Mouse (Mus musculus): ENCODE measurements around the gene Olfr564. TPM values are rescaled to one million over a fixed set of nuclear protein-coding genes. Genes with fewer than 3 reads are reported as not detected.

Olfr564 gene
- not detected in 2 replicates for total RNA-seq (2014; rRNA removed)
- polyA plus RNA-seq (2015; fragmentation: Nextera tagmentation; extraction: Ambion mirVana): not detected in 2 replicates

- DNase-seq (no peak), ATAC-seq (no peak)
- Histone ChIP-seq H3K27ac (ENCODE audit: low read depth, low read length) (no peak within 1 kb of the TSS), H3K4me3 (ENCODE audit: low read depth, low read length) (no peak within 1 kb of the TSS), H3K4me1 (ENCODE audit: insufficient read depth) (no peaks in the 10 kb centered on the region), H3K36me3 (ENCODE audit: insufficient read depth) (no peaks in the 10 kb centered on the region), H3K4me2 (ENCODE audit: low read depth) (no peak within 1 kb of the TSS), H3K9me3 (ENCODE audit: low read length) (no peaks in the 10 kb centered on the region), H3K27me3 (ENCODE audit: insufficient read depth, low read length) (no peaks in the 10 kb centered on the region), H3K9ac (no peak within 1 kb of the TSS)
- TF ChIP-seq CTCF (IDR thresholded peaks at IDR 0.05; ENCODE audit: low read depth): no peak
These were observed at the start of gene Olfr564 for GRCm38 (mm10) chr7:102803180-102803579. Gene Olfr564, plus strand, starts transcription at chr7:102803480.

- H3K36me3 ChIP-seq (ENCODE audit: insufficient read depth): no peaks in the 10 kb centered on the region
- no peak for DNase-seq
- ATAC-seq: no peak
- WGBS: 84% methylated on average over 4 of the region's 4 CpGs
- H3K4me3 ChIP-seq (ENCODE audit: low read depth, low read length): no peak within 1 kb of the TSS
- H3K27me3 ChIP-seq (ENCODE audit: insufficient read depth, low read length): no peaks in the 10 kb centered on the region
- H3K4me1 ChIP-seq (ENCODE audit: insufficient read depth): no peaks in the 10 kb centered on the region
- TF ChIP-seq CTCF (IDR thresholded peaks at IDR 0.05; ENCODE audit: low read depth): no peak
- H3K9me3 ChIP-seq (ENCODE audit: low read length): no peaks in the 10 kb centered on the region
- H3K9ac ChIP-seq: no peak within 1 kb of the TSS
- no peak within 1 kb of the TSS for H3K27ac ChIP-seq (ENCODE audit: low read depth, low read length)
- H3K4me2 ChIP-seq (ENCODE audit: low read depth): no peak within 1 kb of the TSS
These were observed 44.0 kb upstream of the Olfr564 start, which contains the start of the genes Olfr560 and Olfr78 for GRCm38 (mm10) chr7:102759266-102759665. Gene Olfr560, minus strand, starts transcription at chr7:102759366. Gene Olfr78, minus strand, starts transcription at chr7:102759471.

- no peaks in the 10 kb centered on the region for H3K4me1 ChIP-seq (ENCODE audit: insufficient read depth)
- no peak for TF ChIP-seq CTCF (IDR thresholded peaks at IDR 0.05; ENCODE audit: low read depth)
- no peaks in the 10 kb centered on the region for H3K36me3 ChIP-seq (ENCODE audit: insufficient read depth)
- 80% methylated on average over 2 of the region's 2 CpGs for WGBS
- no peak within 1 kb of the TSS for H3K4me3 ChIP-seq (ENCODE audit: low read depth, low read length)
- ATAC-seq: no peak
- H3K4me2 ChIP-seq (ENCODE audit: low read depth): no peak within 1 kb of the TSS
- no peaks in the 10 kb centered on the region for H3K27me3 ChIP-seq (ENCODE audit: insufficient read depth, low read length)
- no peaks in the 10 kb centered on the region for H3K9me3 ChIP-seq (ENCODE audit: low read length)
- no peak within 1 kb of the TSS for H3K27ac ChIP-seq (ENCODE audit: low read depth, low read length)
- no peak for DNase-seq
- no peak within 1 kb of the TSS for H3K9ac ChIP-seq
These were observed 32.4 kb upstream of the Olfr564 start, which contains the start of gene Olfr561 for GRCm38 (mm10) chr7:102770921-102771320. Gene Olfr561, plus strand, starts transcription at chr7:102771221.

Other genes starting within 250 kb of the Olfr564 start
- 1.5 and 3.5 TPM in 2 replicates for gene Trim21, start 238.0 kb upstream of the Olfr564 start, total RNA-seq (2014; rRNA removed)
- gene Trim21, start 238.0 kb upstream of the Olfr564 start, polyA plus RNA-seq (2015; fragmentation: Nextera tagmentation; extraction: Ambion mirVana): 0.30 and 0.38 TPM in 2 replicates
- not detected in 2 replicates for gene Olfr550, start 232.0 kb upstream of the Olfr564 start, total RNA-seq (2014; rRNA removed)
- not detected in 2 replicates for gene Olfr550, start 232.0 kb upstream of the Olfr564 start, polyA plus RNA-seq (2015; fragmentation: Nextera tagmentation; extraction: Ambion mirVana)
- gene Olfr551, start 211.6 kb upstream of the Olfr564 start, total RNA-seq (2014; rRNA removed): not detected in 2 replicates
- not detected in 2 replicates for gene Olfr551, start 211.6 kb upstream of the Olfr564 start, polyA plus RNA-seq (2015; fragmentation: Nextera tagmentation; extraction: Ambion mirVana)
- not detected in 2 replicates for gene Olfr552, start 205.7 kb upstream of the Olfr564 start, total RNA-seq (2014; rRNA removed)
- not detected in 2 replicates for gene Olfr552, start 205.7 kb upstream of the Olfr564 start, polyA plus RNA-seq (2015; fragmentation: Nextera tagmentation; extraction: Ambion mirVana)
- gene Olfr553, start 185.3 kb upstream of the Olfr564 start, total RNA-seq (2014; rRNA removed): not detected in 2 replicates
- gene Olfr553, start 185.3 kb upstream of the Olfr564 start, polyA plus RNA-seq (2015; fragmentation: Nextera tagmentation; extraction: Ambion mirVana): not detected in 2 replicates
- gene Olfr554, start 165.0 kb upstream of the Olfr564 start, total RNA-seq (2014; rRNA removed): not detected in 2 replicates
- not detected in 2 replicates for gene Olfr554, start 165.0 kb upstream of the Olfr564 start, polyA plus RNA-seq (2015; fragmentation: Nextera tagmentation; extraction: Ambion mirVana)
- not detected in 2 replicates for gene Olfr555, start 144.7 kb upstream of the Olfr564 start, total RNA-seq (2014; rRNA removed)
- gene Olfr555, start 144.7 kb upstream of the Olfr564 start, polyA plus RNA-seq (2015; fragmentation: Nextera tagmentation; extraction: Ambion mirVana): not detected in 2 replicates
- not detected in 2 replicates for gene Olfr556, start 138.6 kb upstream of the Olfr564 start, total RNA-seq (2014; rRNA removed)
- gene Olfr556, start 138.6 kb upstream of the Olfr564 start, polyA plus RNA-seq (2015; fragmentation: Nextera tagmentation; extraction: Ambion mirVana): not detected in 2 replicates
- 4.2 and 6.8 TPM in 2 replicates for gene Trim68, start 116.2 kb upstream of the Olfr564 start, total RNA-seq (2014; rRNA removed)
- gene Trim68, start 116.2 kb upstream of the Olfr564 start, polyA plus RNA-seq (2015; fragmentation: Nextera tagmentation; extraction: Ambion mirVana): 2.2 and 4.0 TPM in 2 replicates
- gene Olfr557, start 107.6 kb upstream of the Olfr564 start, total RNA-seq (2014; rRNA removed): not detected in 2 replicates
- gene Olfr557, start 107.6 kb upstream of the Olfr564 start, polyA plus RNA-seq (2015; fragmentation: Nextera tagmentation; extraction: Ambion mirVana): not detected in 2 replicates
- gene Olfr558, start 101.3 kb upstream of the Olfr564 start, total RNA-seq (2014; rRNA removed): not detected in 2 replicates
- 0.04 TPM in 1 of 2 replicates, not detected in the other for gene Olfr558, start 101.3 kb upstream of the Olfr564 start, polyA plus RNA-seq (2015; fragmentation: Nextera tagmentation; extraction: Ambion mirVana)
- gene Olfr33, start 84.4 kb upstream of the Olfr564 start, total RNA-seq (2014; rRNA removed): not detected in 2 replicates
- not detected in 2 replicates for gene Olfr33, start 84.4 kb upstream of the Olfr564 start, polyA plus RNA-seq (2015; fragmentation: Nextera tagmentation; extraction: Ambion mirVana)
- not detected in 2 replicates for gene Olfr559, start 76.0 kb upstream of the Olfr564 start, total RNA-seq (2014; rRNA removed)
- not detected in 2 replicates for gene Olfr559, start 76.0 kb upstream of the Olfr564 start, polyA plus RNA-seq (2015; fragmentation: Nextera tagmentation; extraction: Ambion mirVana)
- not detected in 2 replicates for gene Olfr560, start 44.1 kb upstream of the Olfr564 start, total RNA-seq (2014; rRNA removed)
- gene Olfr560, start 44.1 kb upstream of the Olfr564 start, polyA plus RNA-seq (2015; fragmentation: Nextera tagmentation; extraction: Ambion mirVana): not detected in 2 replicates
- not detected in 2 replicates for gene Olfr78, start 44.0 kb upstream of the Olfr564 start, total RNA-seq (2014; rRNA removed)
- gene Olfr78, start 44.0 kb upstream of the Olfr564 start, polyA plus RNA-seq (2015; fragmentation: Nextera tagmentation; extraction: Ambion mirVana): 0.04 TPM in 1 of 2 replicates, not detected in the other
- gene Olfr561, start 32.3 kb upstream of the Olfr564 start, total RNA-seq (2014; rRNA removed): not detected in 2 replicates
- not detected in 2 replicates for gene Olfr561, start 32.3 kb upstream of the Olfr564 start, polyA plus RNA-seq (2015; fragmentation: Nextera tagmentation; extraction: Ambion mirVana)
- gene Olfr566, start 55.3 kb downstream of the Olfr564 start, total RNA-seq (2014; rRNA removed): not detected in 2 replicates
- not detected in 2 replicates for gene Olfr566, start 55.3 kb downstream of the Olfr564 start, polyA plus RNA-seq (2015; fragmentation: Nextera tagmentation; extraction: Ambion mirVana)
- gene Olfr568, start 73.6 kb downstream of the Olfr564 start, total RNA-seq (2014; rRNA removed): not detected in 2 replicates
- gene Olfr568, start 73.6 kb downstream of the Olfr564 start, polyA plus RNA-seq (2015; fragmentation: Nextera tagmentation; extraction: Ambion mirVana): not detected in 2 replicates
- gene Olfr569, start 87.4 kb downstream of the Olfr564 start, total RNA-seq (2014; rRNA removed): not detected in 2 replicates
- not detected in 2 replicates for gene Olfr569, start 87.4 kb downstream of the Olfr564 start, polyA plus RNA-seq (2015; fragmentation: Nextera tagmentation; extraction: Ambion mirVana)
- not detected in 2 replicates for gene Olfr570, start 91.1 kb downstream of the Olfr564 start, total RNA-seq (2014; rRNA removed)
- 0.23 TPM in 1 of 2 replicates, not detected in the other for gene Olfr570, start 91.1 kb downstream of the Olfr564 start, polyA plus RNA-seq (2015; fragmentation: Nextera tagmentation; extraction: Ambion mirVana)
- gene Olfr571, start 114.1 kb downstream of the Olfr564 start, total RNA-seq (2014; rRNA removed): not detected in 2 replicates
- gene Olfr571, start 114.1 kb downstream of the Olfr564 start, polyA plus RNA-seq (2015; fragmentation: Nextera tagmentation; extraction: Ambion mirVana): not detected in 2 replicates
- gene Olfr572, start 120.9 kb downstream of the Olfr564 start, total RNA-seq (2014; rRNA removed): not detected in 2 replicates
- gene Olfr572, start 120.9 kb downstream of the Olfr564 start, polyA plus RNA-seq (2015; fragmentation: Nextera tagmentation; extraction: Ambion mirVana): not detected in 2 replicates
- not detected in 2 replicates for gene Olfr573-ps1, start 139.1 kb downstream of the Olfr564 start, total RNA-seq (2014; rRNA removed)
- gene Olfr573-ps1, start 139.1 kb downstream of the Olfr564 start, polyA plus RNA-seq (2015; fragmentation: Nextera tagmentation; extraction: Ambion mirVana): not detected in 2 replicates
- gene Olfr574, start 145.0 kb downstream of the Olfr564 start, total RNA-seq (2014; rRNA removed): not detected in 2 replicates
- not detected in 2 replicates for gene Olfr574, start 145.0 kb downstream of the Olfr564 start, polyA plus RNA-seq (2015; fragmentation: Nextera tagmentation; extraction: Ambion mirVana)
- not detected in 2 replicates for gene Olfr575, start 155.3 kb downstream of the Olfr564 start, total RNA-seq (2014; rRNA removed)
- not detected in 2 replicates for gene Olfr575, start 155.3 kb downstream of the Olfr564 start, polyA plus RNA-seq (2015; fragmentation: Nextera tagmentation; extraction: Ambion mirVana)
- not detected in 2 replicates for gene Olfr576, start 159.2 kb downstream of the Olfr564 start, total RNA-seq (2014; rRNA removed)
- not detected in 2 replicates for gene Olfr576, start 159.2 kb downstream of the Olfr564 start, polyA plus RNA-seq (2015; fragmentation: Nextera tagmentation; extraction: Ambion mirVana)
- not detected in 2 replicates for gene Olfr577, start 172.5 kb downstream of the Olfr564 start, total RNA-seq (2014; rRNA removed)
- gene Olfr577, start 172.5 kb downstream of the Olfr564 start, polyA plus RNA-seq (2015; fragmentation: Nextera tagmentation; extraction: Ambion mirVana): not detected in 2 replicates
- gene Olfr578, start 185.8 kb downstream of the Olfr564 start, total RNA-seq (2014; rRNA removed): not detected in 2 replicates
- not detected in 2 replicates for gene Olfr578, start 185.8 kb downstream of the Olfr564 start, polyA plus RNA-seq (2015; fragmentation: Nextera tagmentation; extraction: Ambion mirVana)
- gene Olfr582, start 234.5 kb downstream of the Olfr564 start, total RNA-seq (2014; rRNA removed): not detected in 2 replicates
- not detected in 2 replicates for gene Olfr582, start 234.5 kb downstream of the Olfr564 start, polyA plus RNA-seq (2015; fragmentation: Nextera tagmentation; extraction: Ambion mirVana)
- gene Olfr583, start 247.8 kb downstream of the Olfr564 start, total RNA-seq (2014; rRNA removed): not detected in 2 replicates
- gene Olfr583, start 247.8 kb downstream of the Olfr564 start, polyA plus RNA-seq (2015; fragmentation: Nextera tagmentation; extraction: Ambion mirVana): not detected in 2 replicates